Mouse (Mus musculus) induced T-regulatory cell, adult 2 months (primary cell): Measurements from ENCODE around the gene Lias.

Experiments
- DNase-seq: peaks from one replicate; pipeline ENCODE4 v3.0.0-alpha.2; 2012; ENCODE audit warnings: low read depth

Gene Lias

GRCm38 (mm10) chr5:65390648-65391644 is at the start of gene Lias, which contains the start of gene Rpl9:
Gene Lias, plus strand, starts transcription at chr5:65391497.
Gene Rpl9, minus strand, starts transcription at chr5:65391444.
- peak; percentile 98 for DNase-seq

- no peak for DNase-seq
Measured at GRCm38 (mm10) chr5:65348168-65348567, 43.1 kb upstream of the Lias start, which contains the start of gene Klb. Gene Klb, plus strand, starts transcription at chr5:65348314.

- no peak for DNase-seq
Measured at GRCm38 (mm10) chr5:65350508-65350907, 40.8 kb upstream of the Lias start.

GRCm38 (mm10) chr5:65354097-65354496 is 37.2 kb upstream of the Lias start:
- no peak for DNase-seq

- peak; percentile 34 for DNase-seq
Measured at GRCm38 (mm10) chr5:65354985-65355384, 36.3 kb upstream of the Lias start.

- no peak for DNase-seq
Measured at GRCm38 (mm10) chr5:65356851-65357250, 34.4 kb upstream of the Lias start.

GRCm38 (mm10) chr5:65357771-65358170 is 33.5 kb upstream of the Lias start:
- DNase-seq: no peak

GRCm38 (mm10) chr5:65367837-65368236 is 23.5 kb upstream of the Lias start:
- no peak for DNase-seq

GRCm38 (mm10) chr5:65371551-65371950 is 19.7 kb upstream of the Lias start:
- DNase-seq: no peak

- DNase-seq: no peak
Measured at GRCm38 (mm10) chr5:65374746-65375145, 16.6 kb upstream of the Lias start.

- DNase-seq: no peak
Measured at GRCm38 (mm10) chr5:65385704-65386103, 5.6 kb upstream of the Lias start.

GRCm38 (mm10) chr5:65387008-65387867 is 4.1 kb upstream of the Lias start:
- no peak for DNase-seq

- DNase-seq: no peak
Measured at GRCm38 (mm10) chr5:65391753-65392152, 456 bp downstream of the Lias start.

- peak; percentile 37 for DNase-seq
Measured at GRCm38 (mm10) chr5:65394425-65394824, 3.1 kb downstream of the Lias start.

GRCm38 (mm10) chr5:65401251-65401994 is 10.1 kb downstream of the Lias start:
- peak; percentile 86 for DNase-seq

GRCm38 (mm10) chr5:65407989-65408388 is 16.7 kb downstream of the Lias start:
- DNase-seq: no peak

- no peak for DNase-seq
Measured at GRCm38 (mm10) chr5:65415653-65416458, 24.6 kb downstream of the Lias start.

- DNase-seq: no peak
Measured at GRCm38 (mm10) chr5:65419136-65419535, 27.8 kb downstream of the Lias start.

- no peak for DNase-seq
Measured at GRCm38 (mm10) chr5:65420822-65421221, 29.5 kb downstream of the Lias start.

GRCm38 (mm10) chr5:65422803-65423202 is 31.5 kb downstream of the Lias start:
- DNase-seq: no peak

GRCm38 (mm10) chr5:65424215-65424614 is 32.9 kb downstream of the Lias start:
- DNase-seq: no peak
